Mouse (Mus musculus): Measurements from ENCODE around the gene Wfdc21.

Gene Wfdc21

GRCm38 (mm10) chr11:83753581-83754181 lies 6.9 kb downstream of the Wfdc21 start, which contains the start of gene Heatr6:
Gene Heatr6 (plus strand): TSS chr11:83753696.
- DNase-seq (ENCODE audit: low spot score in 2 of 2) = peak; percentile 85 to 88

- DNase-seq (ENCODE audit: low spot score in 2 of 2) = no peak
Measured at GRCm38 (mm10) chr11:83754227-83754626, 7.5 kb downstream of the Wfdc21 start.

GRCm38 (mm10) chr11:83767306-83767705 lies 20.6 kb downstream of the Wfdc21 start:
- peak; percentile 29 to 34 for DNase-seq (ENCODE audit: low spot score in 2 of 2)

GRCm38 (mm10) chr11:83768976-83769375 lies 22.2 kb downstream of the Wfdc21 start:
- no peak for DNase-seq (ENCODE audit: low spot score in 2 of 2)

GRCm38 (mm10) chr11:83771014-83771413 lies 24.3 kb downstream of the Wfdc21 start:
- DNase-seq (ENCODE audit: low spot score in 2 of 2) = no peak

- no peak for DNase-seq (ENCODE audit: low spot score in 2 of 2)
Measured at GRCm38 (mm10) chr11:83772341-83772740, 25.6 kb downstream of the Wfdc21 start.

GRCm38 (mm10) chr11:83773691-83774090 lies 27.0 kb downstream of the Wfdc21 start:
- DNase-seq (ENCODE audit: low spot score in 2 of 2) = no peak

- DNase-seq (ENCODE audit: low spot score in 2 of 2) = no peak
Measured at GRCm38 (mm10) chr11:83774324-83774723, 27.6 kb downstream of the Wfdc21 start.

- DNase-seq (ENCODE audit: low spot score in 2 of 2) = no peak
Measured at GRCm38 (mm10) chr11:83776798-83777197, 30.1 kb downstream of the Wfdc21 start.

GRCm38 (mm10) chr11:83783931-83784600 lies 37.3 kb downstream of the Wfdc21 start:
- DNase-seq (ENCODE audit: low spot score in 2 of 2) = no peak

GRCm38 (mm10) chr11:83784661-83785060 lies 37.9 kb downstream of the Wfdc21 start:
- peak in 1 of 2 experiments; percentile 11 for DNase-seq (ENCODE audit: low spot score in 2 of 2)

GRCm38 (mm10) chr11:83785366-83785765 lies 38.6 kb downstream of the Wfdc21 start:
- DNase-seq (ENCODE audit: low spot score in 2 of 2) = peak in 1 of 2 experiments; percentile 41

- DNase-seq (ENCODE audit: low spot score in 2 of 2) = no peak
Measured at GRCm38 (mm10) chr11:83786835-83787234, 40.1 kb downstream of the Wfdc21 start.

- no peak for DNase-seq (ENCODE audit: low spot score in 2 of 2)
Measured at GRCm38 (mm10) chr11:83787401-83788021, 40.8 kb downstream of the Wfdc21 start.

GRCm38 (mm10) chr11:83788331-83788730 lies 41.6 kb downstream of the Wfdc21 start:
- DNase-seq (ENCODE audit: low spot score in 2 of 2) = no peak

GRCm38 (mm10) chr11:83789259-83789658 lies 42.5 kb downstream of the Wfdc21 start:
- peak; percentile 49 to 58 for DNase-seq (ENCODE audit: low spot score in 2 of 2)

GRCm38 (mm10) chr11:83791133-83791532 lies 44.4 kb downstream of the Wfdc21 start:
- DNase-seq (ENCODE audit: low spot score in 2 of 2) = no peak

- DNase-seq (ENCODE audit: low spot score in 2 of 2) = no peak
Measured at GRCm38 (mm10) chr11:83792316-83792914, 45.7 kb downstream of the Wfdc21 start.

GRCm38 (mm10) chr11:83793264-83793663 lies 46.5 kb downstream of the Wfdc21 start:
- DNase-seq (ENCODE audit: low spot score in 2 of 2) = no peak

- DNase-seq (ENCODE audit: low spot score in 2 of 2) = no peak
Measured at GRCm38 (mm10) chr11:83796112-83796511, 49.4 kb downstream of the Wfdc21 start.

GRCm38 (mm10) chr11:83796980-83797608 lies 50.4 kb downstream of the Wfdc21 start:
- no peak for DNase-seq (ENCODE audit: low spot score in 2 of 2)

GRCm38 (mm10) chr11:83799871-83800430 lies 53.2 kb downstream of the Wfdc21 start:
- no peak for DNase-seq (ENCODE audit: low spot score in 2 of 2)

Measured in spleen, postnatal 36 days (tissue).